Mouse (Mus musculus): ENCODE measurements around the gene Rars. TPM values are rescaled to one million over a fixed set of nuclear protein-coding genes. Genes with fewer than 3 reads are reported as not detected.

Rars gene
- polyA plus RNA-seq, 1 experiment from 2014 or later, result 72.0 TPM

MicroRNAs encoded within 50 kb of the gene (microRNA counts, 519-probe panel; counts per million panel counts)
- 5,265 counts per million, percentile 90 among the panel's probes with 10 or more counts for microRNA mmu-miR-103

Small RNA genes within 50 kb of the gene (microRNA-seq; reads per million reads assigned to microRNA genes)
- 5.1 reads per million, percentile 15 among the genes with 10 or more reads in this experiment for gene Mir103-1

Other genes with a start within 250 kb of the Rars start
- gene Pank3, start 65.0 kb downstream of the Rars start, polyA plus RNA-seq (2015; fragmentation: Nextera tagmentation; extraction: Ambion mirVana), result 22.8 and 23.2 TPM in 2 replicates
- gene Fbll1, start 35.6 kb downstream of the Rars start, polyA plus RNA-seq (2015; fragmentation: Nextera tagmentation; extraction: Ambion mirVana), result 15.1 and 19.0 TPM in 2 replicates
- 6.7 and 7.1 TPM in 2 replicates for gene Wwc1, start 146.0 kb upstream of the Rars start, polyA plus RNA-seq (2015; fragmentation: Nextera tagmentation; extraction: Ambion mirVana)